Mouse (Mus musculus) stomach, embryonic 14.5 days (tissue): ENCODE measurements around the gene 8030411F24Rik. TPM values are rescaled to one million over a fixed set of nuclear protein-coding genes. Genes with fewer than 3 reads are reported as not detected.

Source experiments
- ATAC-seq: fragments of 200-750 bp; cut with Nextera tagmentation; 2 replicates; pipeline ENCODE4 v1.8.0; 2017; ENCODE audit warnings: low read depth, moderate TSS enrichment; ENCODE audit not compliant: insufficient number of reproducible peaks, insufficient read depth, low FRiP score
- H3K27ac ChIP-seq: fragments of 300-500 bp; sonication (generic); 2 replicates; pipeline ENCODE4 v1.5.1; 2014; ENCODE audit warnings: mild to moderate bottlenecking, low read length, moderate library complexity, mixed read lengths
- H3K27me3 ChIP-seq: fragments of 300-500 bp; sonication (generic); 2 replicates; pipeline ENCODE4 v1.6.1; 2014; ENCODE audit warnings: low read length, control low read depth, mixed read lengths; ENCODE audit not compliant: control insufficient read depth, insufficient read depth
- H3K36me3 ChIP-seq: fragments of 300-500 bp; sonication (generic); 2 replicates; pipeline ENCODE4 v1.6.1; 2014; ENCODE audit warnings: mild to moderate bottlenecking, control low read depth, low read length, moderate library complexity, mixed read lengths; ENCODE audit not compliant: control insufficient read depth, insufficient read depth
- H3K4me1 ChIP-seq: fragments of 300-500 bp; sonication (generic); 2 replicates; pipeline ENCODE4 v1.6.1; 2014; ENCODE audit warnings: low read length, control low read depth, mixed read lengths; ENCODE audit not compliant: control insufficient read depth, insufficient read depth
- H3K4me2 ChIP-seq: fragments of 300-500 bp; sonication (generic); replicated peaks from 2 replicates; pipeline ENCODE4 v1.6.1; 2014; ENCODE audit warnings: low read depth, low read length, control low read depth
- H3K4me3 ChIP-seq: fragments of 300-500 bp; sonication (generic); 2 replicates; pipeline ENCODE4 v1.5.1; 2014; ENCODE audit warnings: low read depth, low read length, control low read depth
- H3K9ac ChIP-seq: fragments of 300-500 bp; sonication (generic); replicated peaks from 2 replicates; pipeline ENCODE4 v1.6.1; 2014; ENCODE audit warnings: low read depth, mild to moderate bottlenecking, control low read depth, low read length, moderate library complexity, mixed read lengths
- H3K9me3 ChIP-seq: fragments of 300-500 bp; sonication (generic); 2 replicates; pipeline ENCODE4 v1.6.1; 2016; ENCODE audit warnings: low read depth, low read length, control low read depth; ENCODE audit not compliant: control insufficient read depth
- WGBS: fragments of 180-500 bp; shearing (Covaris S2); extraction: QIAGEN DNeasy Blood & Tissue Kit; methylation state at CpG from one replicate; pipeline ENCODE4 v1.1.7; 2014; 5-methylcytosine and 5-hydroxymethylcytosine counted together
- polyA plus RNA-seq: library from polyadenylated mRNA; unstranded; fragments of >200 nt; fragmentation: Nextera tagmentation; extraction: Ambion mirVana; gene quantifications from 2 replicates; pipeline ENCODE4 v1.2.1, GENCODE M21; 2014

The 8030411F24Rik gene
- polyA plus RNA-seq, 1 experiment from 2014 or later, result not detected

GRCm38 (mm10) chr2:148834912-148835311 is 53.1 kb downstream of the 8030411F24Rik start, which contains the start of gene Cst9:
Cst9 (plus strand) TSS chr2:148835147.
- Histone ChIP-seq H3K4me1 (no peaks in the 10 kb centered on the region), H3K4me3 (no peak within 1 kb of the TSS), H3K9me3 (no peaks in the 10 kb centered on the region), H3K36me3 (no peaks in the 10 kb centered on the region), H3K27ac (no peak within 1 kb of the TSS), H3K27me3 (no peaks in the 10 kb centered on the region), H3K4me2 (no peak within 1 kb of the TSS), H3K9ac (no peak within 1 kb of the TSS)
- WGBS, result 57% methylated on average over 4 of the region's 4 CpGs
- no peak for ATAC-seq

Other genes with a start within 250 kb of the 8030411F24Rik start
- gene Nxt1, start 109.4 kb upstream of the 8030411F24Rik start, polyA plus RNA-seq, result 89.1 and 98.2 TPM in 2 replicates
- gene Gzf1, start 101.0 kb upstream of the 8030411F24Rik start, polyA plus RNA-seq, result 20.0 and 23.1 TPM in 2 replicates
- 7.1 and 7.8 TPM in 2 replicates for gene Napb, start 49.5 kb upstream of the 8030411F24Rik start, polyA plus RNA-seq
- not detected in 2 replicates for gene Cstl1, start 31.7 kb upstream of the 8030411F24Rik start, polyA plus RNA-seq
- gene Cst11, start 10.5 kb upstream of the 8030411F24Rik start, polyA plus RNA-seq, result not detected in 2 replicates
- not detected in 2 replicates for gene Cst12, start 7.4 kb downstream of the 8030411F24Rik start, polyA plus RNA-seq
- 0.68 TPM in 1 of 2 replicates, not detected in the other for gene Cst8, start 16.8 kb downstream of the 8030411F24Rik start, polyA plus RNA-seq
- gene Cst13, start 38.1 kb downstream of the 8030411F24Rik start, polyA plus RNA-seq, result not detected in 2 replicates
- not detected in 2 replicates for gene Cst9, start 53.1 kb downstream of the 8030411F24Rik start, polyA plus RNA-seq
- gene 9230104L09Rik, start 83.0 kb downstream of the 8030411F24Rik start, polyA plus RNA-seq, result not detected in 2 replicates
- 533 and 548 TPM in 2 replicates for gene Cst3, start 93.7 kb downstream of the 8030411F24Rik start, polyA plus RNA-seq
- not detected in 2 replicates for gene Gm1330, start 221.2 kb downstream of the 8030411F24Rik start, polyA plus RNA-seq
- not detected in 2 replicates for gene Gm10750, start 235.2 kb downstream of the 8030411F24Rik start, polyA plus RNA-seq